Mouse (Mus musculus) limb, embryonic 14.5 days (tissue): ENCODE data around the gene Zfp1. TPM values are rescaled to one million over a fixed set of nuclear protein-coding genes. Genes with fewer than 3 reads are reported as not detected.

Experiments
- ATAC-seq: fragments of 200-750 bp; cut with Nextera tagmentation; 2 replicates; pipeline ENCODE4 v1.8.0; 2017; ENCODE audit warnings: low read depth, moderate number of reproducible peaks, moderate TSS enrichment; ENCODE audit not compliant: low FRiP score
- DNase-seq: peaks from one replicate; pipeline ENCODE4 v3.0.0-alpha.2; 2015; ENCODE audit warnings: low spot score
- H3K27ac ChIP-seq: fragments of 300-500 bp; sonication (generic); replicated peaks from 2 replicates; pipeline ENCODE4 v1.5.1; 2014; ENCODE audit warnings: low read depth, mild to moderate bottlenecking, low read length, moderate library complexity, mixed read lengths
- H3K27me3 ChIP-seq: fragments of 300-500 bp; sonication (generic); 2 replicates; pipeline ENCODE4 v1.6.1; 2014; ENCODE audit warnings: low read length, mixed read lengths; ENCODE audit not compliant: control insufficient read depth, insufficient read depth
- H3K36me3 ChIP-seq: fragments of 300-500 bp; sonication (generic); 2 replicates; pipeline ENCODE4 v1.6.1; 2014; ENCODE audit warnings: mild to moderate bottlenecking, low read length, moderate library complexity, mixed read lengths; ENCODE audit not compliant: control insufficient read depth, insufficient read depth
- H3K4me1 ChIP-seq: fragments of 300-500 bp; sonication (generic); 2 replicates; pipeline ENCODE4 v1.6.1; 2014; ENCODE audit warnings: antibody characterized with exemption, low read length, mixed read lengths; ENCODE audit not compliant: control insufficient read depth, insufficient read depth
- H3K4me2 ChIP-seq: fragments of 300-500 bp; sonication (generic); replicated peaks from 2 replicates; pipeline ENCODE4 v1.6.1; 2014; ENCODE audit warnings: low read depth, mild to moderate bottlenecking, low read length, moderate library complexity; ENCODE audit not compliant: severe bottlenecking
- H3K4me3 ChIP-seq: fragments of 300-500 bp; sonication (generic); replicated peaks from 2 replicates; pipeline ENCODE4 v1.5.1; 2014; ENCODE audit warnings: low read length
- H3K9ac ChIP-seq: fragments of 300-500 bp; sonication (generic); 2 replicates; pipeline ENCODE4 v1.6.1; 2014; ENCODE audit warnings: mild to moderate bottlenecking, low read depth, low read length, moderate library complexity; ENCODE audit not compliant: severe bottlenecking
- H3K9me3 ChIP-seq: fragments of 300-500 bp; sonication (generic); 2 replicates; pipeline ENCODE4 v1.6.1; 2016; ENCODE audit warnings: low read length; ENCODE audit not compliant: control insufficient read depth
- POLR2A ChIP-seq: fragments of 200-500 bp; IDR thresholded peaks from 2 replicates; pipeline ENCODE4 v1.8.0; 2012; ENCODE audit warnings: inconsistent platforms, mild to moderate bottlenecking, moderate library complexity, borderline replicate concordance; ENCODE audit not compliant: insufficient read depth, insufficient read length; ENCODE audit errors: extremely low read depth
- WGBS: fragments of 180-500 bp; shearing (Covaris S2); extraction: QIAGEN DNeasy Blood & Tissue Kit; methylation state at CpG from one replicate; pipeline ENCODE4 v1.1.7; 2014; 5-methylcytosine and 5-hydroxymethylcytosine counted together
- polyA plus RNA-seq, 2 experiments: library from polyadenylated mRNA; depleted of rRNA in 1 of 2; stranded (reverse) in 1 of 2; unstranded in 1 of 2; fragments of >200 nt; fragmentation: Nextera tagmentation in 1 of 2; extraction: Ambion mirVana in 1 of 2; gene quantifications; 2 replicates each; pipeline versions ENCODE4 v1.2.1 to v1.2.3; 2012 to 2014

Gene Zfp1
- polyA plus RNA-seq, 2 experiments, result 20.7 to 20.8 TPM

GRCm38 (mm10) chr8:111714295-111714694, 71.1 kb downstream of the Zfp1 start:
- no peak for ATAC-seq
- TF ChIP-seq POLR2A, result no peak

GRCm38 (mm10) chr8:111715514-111715913, 72.3 kb downstream of the Zfp1 start:
- TF ChIP-seq POLR2A, result no peak

More at GRCm38 (mm10) chr8:111714295-111714694, 71.1 kb downstream of the Zfp1 start:
- H3K27me3 ChIP-seq, result no peaks in the 10 kb centered on the region
- no peak for DNase-seq
- H3K4me2 ChIP-seq, result no peak overlapping the region
- peaks cover 18% of the 10 kb centered on the region for H3K4me1 ChIP-seq
- H3K36me3 ChIP-seq, result peaks cover 82% of the 10 kb centered on the region
- WGBS, result 91% methylated on average over 12 of the region's 12 CpGs
- no peak overlapping the region for H3K27ac ChIP-seq
- no peaks in the 10 kb centered on the region for H3K9me3 ChIP-seq
- H3K4me3 ChIP-seq, result no peak overlapping the region
- H3K9ac ChIP-seq, result no peak overlapping the region

DNA sequence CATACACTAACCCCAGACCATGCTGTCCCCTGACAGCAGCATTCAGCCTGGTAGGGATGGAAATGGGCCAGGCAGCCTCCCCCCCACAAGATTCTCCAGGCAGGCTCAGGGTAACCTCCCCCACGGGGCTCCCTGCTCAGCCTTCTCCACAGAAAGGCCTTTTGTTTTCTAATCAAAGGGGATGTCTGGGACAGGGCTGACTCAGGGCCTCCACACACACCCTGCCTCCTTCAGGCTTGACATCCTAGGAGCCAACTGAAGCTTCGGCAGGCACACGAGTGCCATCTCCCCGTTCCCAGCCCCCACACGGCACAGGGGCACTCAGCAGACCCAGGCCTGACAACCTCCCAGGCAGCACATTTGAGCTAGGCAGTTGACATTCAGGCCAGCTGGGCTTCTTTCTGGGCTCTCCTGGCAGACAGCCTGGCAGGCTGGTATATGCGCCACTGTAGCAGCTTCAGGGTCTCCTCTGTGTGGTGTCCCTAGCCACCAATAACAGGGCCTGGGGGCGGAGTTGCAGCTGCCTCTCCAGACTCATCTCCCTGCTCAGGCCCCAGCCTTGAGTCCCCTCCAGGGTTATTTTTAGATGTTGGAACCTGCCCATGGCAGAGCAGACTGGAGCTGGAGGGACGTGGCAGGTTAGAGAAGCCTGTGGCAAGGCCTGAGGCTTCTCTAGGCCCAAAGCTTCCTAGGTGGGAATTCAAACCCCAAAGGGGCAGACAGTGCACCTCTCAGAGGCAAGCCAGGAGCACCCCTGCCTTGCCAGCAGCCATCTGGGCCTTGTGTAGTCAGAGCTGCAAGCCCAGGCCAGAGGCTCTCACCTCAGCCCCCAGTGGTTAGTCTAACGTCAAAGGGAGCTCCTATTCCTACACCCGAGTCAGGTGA, 73.6 kb downstream of the Zfp1 start:
- Histone ChIP-seq H3K36me3 (peaks cover 77% of the 10 kb centered on the region), H3K9me3 (no peaks in the 10 kb centered on the region), H3K27ac (peak overlapping the region; percentile 84), H3K4me2 (peak overlapping the region; percentile 6; the same call in 1 of the 2 replicates), H3K9ac (peak overlapping the region; percentile 28; the same call in 1 of the 2 replicates), H3K4me1 (peaks cover 18% of the 10 kb centered on the region), H3K4me3 (no peak overlapping the region), H3K27me3 (no peaks in the 10 kb centered on the region)
- ATAC-seq (peak; percentile 63), DNase-seq (peak; percentile 79)
- no peak for TF ChIP-seq POLR2A
- WGBS, result 58% methylated on average over 9 of the region's 10 CpGs

More at GRCm38 (mm10) chr8:111715514-111715913, 72.3 kb downstream of the Zfp1 start:
- H3K4me1 ChIP-seq, result peaks cover 18% of the 10 kb centered on the region
- H3K4me3 ChIP-seq, result no peak overlapping the region
- no peak overlapping the region for H3K4me2 ChIP-seq
- no peak for DNase-seq
- 88% methylated on average over 13 of the region's 13 CpGs for WGBS
- H3K36me3 ChIP-seq, result peaks cover 82% of the 10 kb centered on the region
- H3K27me3 ChIP-seq, result no peaks in the 10 kb centered on the region
- H3K9me3 ChIP-seq, result no peaks in the 10 kb centered on the region
- H3K9ac ChIP-seq, result no peak overlapping the region
- H3K27ac ChIP-seq, result no peak overlapping the region
- ATAC-seq, result no peak

DNA sequence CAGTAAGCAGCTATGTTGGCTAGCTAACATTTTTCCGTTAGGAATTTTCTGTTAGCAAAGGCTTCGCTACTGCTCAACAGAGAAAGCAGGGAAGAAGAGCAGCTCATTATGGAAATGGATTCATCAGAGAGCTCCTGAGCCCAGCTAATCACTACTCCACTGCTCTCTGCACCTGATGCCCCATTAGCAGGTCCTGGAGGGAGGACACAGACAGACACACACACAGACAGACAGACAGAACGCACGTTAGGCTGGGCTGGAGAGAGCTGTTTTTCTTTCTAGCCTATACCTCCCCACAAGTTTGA, 74.2 kb downstream of the Zfp1 start:
- WGBS, result 80% methylated on average over 4 of the region's 4 CpGs
- Histone ChIP-seq H3K27ac (peak overlapping the region; percentile 84), H3K9ac (peak overlapping the region; percentile 28; the same call in 1 of the 2 replicates), H3K4me3 (no peak overlapping the region), H3K27me3 (no peaks in the 10 kb centered on the region), H3K4me1 (peaks cover 18% of the 10 kb centered on the region), H3K9me3 (no peaks in the 10 kb centered on the region), H3K4me2 (peak overlapping the region; percentile 6; the same call in 1 of the 2 replicates), H3K36me3 (peaks cover 71% of the 10 kb centered on the region)
- ATAC-seq (no peak), DNase-seq (peak; percentile 33)
- TF ChIP-seq POLR2A, result no peak

- ATAC-seq, result no peak
- H3K4me3 ChIP-seq, result no peak overlapping the region
- peak overlapping the region; percentile 84 for H3K27ac ChIP-seq
- peaks cover 18% of the 10 kb centered on the region for H3K4me1 ChIP-seq
- no peak for TF ChIP-seq POLR2A
- H3K9ac ChIP-seq, result no peak overlapping the region
- no peak for DNase-seq
- WGBS, result 84% methylated on average over 5 of the region's 6 CpGs
- H3K4me2 ChIP-seq, result no peak overlapping the region
- H3K27me3 ChIP-seq, result no peaks in the 10 kb centered on the region
- H3K36me3 ChIP-seq, result peaks cover 68% of the 10 kb centered on the region
- H3K9me3 ChIP-seq, result no peaks in the 10 kb centered on the region
Observed at GRCm38 (mm10) chr8:111717866-111718265, 74.7 kb downstream of the Zfp1 start.
